Mouse (Mus musculus): ENCODE data around the gene Gm11146.

DNA sequence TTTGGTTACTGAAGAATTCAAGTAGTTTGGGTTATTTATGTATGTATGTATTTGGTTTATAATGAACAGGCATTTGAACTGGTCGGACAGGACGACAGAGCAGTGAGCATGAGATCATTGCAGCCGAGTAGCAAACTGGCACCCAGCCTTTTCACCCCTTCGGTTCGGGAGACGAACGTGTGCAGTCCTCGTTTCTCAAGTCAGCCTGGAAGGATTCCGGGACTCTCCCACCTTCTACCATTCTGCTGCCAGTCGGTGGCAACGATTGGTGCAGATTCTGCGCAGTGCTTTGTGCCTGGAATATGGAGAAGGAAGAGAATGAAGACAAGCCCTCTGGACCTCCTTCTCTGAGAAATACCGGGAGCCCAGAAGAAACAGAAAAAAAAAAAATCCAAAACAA, 7.3 kb downstream of the Gm11146 start:
- TF ChIP-seq CTCF (IDR thresholded peaks at IDR 0.05; ENCODE audit: control insufficient read depth, insufficient read depth, low read length) (no peak), POLR2A (IDR thresholded peaks at IDR 0.05; ENCODE audit: borderline replicate concordance, control insufficient read depth, low read depth, low read length) (no peak)

Data from bone marrow, adult 2 months (tissue).